Mouse (Mus musculus): ENCODE results near the gene Tor1aip1.

Gene Tor1aip1

DNA sequence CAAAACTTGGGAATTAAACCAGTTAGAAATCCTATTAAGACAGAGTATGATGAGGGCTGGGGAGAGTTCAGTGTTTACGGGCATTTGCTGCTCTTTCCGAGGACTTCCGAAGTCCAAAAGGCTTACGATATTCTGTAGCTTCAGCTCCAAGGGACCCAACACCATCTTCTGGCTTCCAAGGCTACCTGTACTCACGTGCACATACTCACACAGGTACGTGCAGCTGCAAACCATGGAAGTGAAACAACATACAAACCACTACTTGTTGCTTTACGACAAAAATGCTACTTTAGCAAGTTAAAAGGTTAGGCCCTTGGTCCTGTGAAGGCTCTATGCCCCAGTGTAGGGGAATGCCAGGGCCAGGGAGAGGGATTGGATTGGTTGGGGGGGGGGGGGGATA, 2.4 kb downstream of the Tor1aip1 start:
- no peak for DNase-seq (ENCODE audit: low read depth, low spot score)

DNA sequence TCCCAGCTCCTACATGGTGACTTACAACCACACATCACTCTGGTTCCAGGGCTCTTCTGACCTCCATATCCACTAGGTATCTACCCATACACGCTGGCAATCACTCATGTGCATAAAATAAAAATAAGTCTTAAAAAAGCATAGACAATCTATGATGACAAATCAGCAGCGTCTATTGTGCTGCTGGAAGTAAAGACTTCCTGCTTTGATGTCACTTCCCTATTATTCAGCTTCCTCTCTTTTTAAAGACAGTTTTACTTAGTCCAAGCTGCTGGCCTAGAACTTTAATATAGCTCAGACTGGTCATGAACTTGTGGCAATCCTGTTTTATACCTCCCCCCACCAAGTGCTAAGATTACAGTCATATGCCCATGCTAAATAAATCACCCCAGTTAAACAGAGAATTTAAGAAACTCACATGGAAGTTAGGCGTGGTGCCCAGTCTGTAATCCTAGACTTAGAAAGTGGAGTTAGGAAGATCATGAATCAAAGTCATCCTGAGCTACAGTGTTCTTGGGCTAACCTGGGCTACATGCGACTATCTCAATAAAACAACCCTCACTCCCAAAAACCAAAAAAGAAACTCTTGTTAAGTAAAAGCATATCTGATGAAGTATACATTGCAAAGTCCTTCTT, 7.8 kb downstream of the Tor1aip1 start:
- DNase-seq (ENCODE audit: low read depth, low spot score) = no peak

DNA sequence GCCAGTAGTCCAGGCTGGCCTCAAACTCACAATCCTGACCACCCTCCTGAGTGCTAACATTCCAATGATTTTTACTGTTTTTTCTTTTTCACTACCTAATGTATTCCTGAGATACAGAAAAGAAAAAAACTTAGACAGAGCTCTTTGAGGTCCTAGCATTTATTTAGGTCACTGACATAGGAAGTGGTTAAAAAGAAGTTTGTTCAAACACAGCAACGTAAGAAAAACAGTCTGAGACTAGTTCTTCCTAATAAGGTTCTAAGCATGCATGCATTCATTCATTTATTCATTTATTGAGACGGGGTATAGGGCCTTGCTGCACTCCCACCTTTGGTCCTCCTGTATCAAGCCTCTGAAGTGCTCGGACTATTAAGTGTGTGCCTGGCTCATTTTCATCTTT, 8.4 kb downstream of the Tor1aip1 start:
- no peak for DNase-seq (ENCODE audit: low read depth, low spot score)

DNA sequence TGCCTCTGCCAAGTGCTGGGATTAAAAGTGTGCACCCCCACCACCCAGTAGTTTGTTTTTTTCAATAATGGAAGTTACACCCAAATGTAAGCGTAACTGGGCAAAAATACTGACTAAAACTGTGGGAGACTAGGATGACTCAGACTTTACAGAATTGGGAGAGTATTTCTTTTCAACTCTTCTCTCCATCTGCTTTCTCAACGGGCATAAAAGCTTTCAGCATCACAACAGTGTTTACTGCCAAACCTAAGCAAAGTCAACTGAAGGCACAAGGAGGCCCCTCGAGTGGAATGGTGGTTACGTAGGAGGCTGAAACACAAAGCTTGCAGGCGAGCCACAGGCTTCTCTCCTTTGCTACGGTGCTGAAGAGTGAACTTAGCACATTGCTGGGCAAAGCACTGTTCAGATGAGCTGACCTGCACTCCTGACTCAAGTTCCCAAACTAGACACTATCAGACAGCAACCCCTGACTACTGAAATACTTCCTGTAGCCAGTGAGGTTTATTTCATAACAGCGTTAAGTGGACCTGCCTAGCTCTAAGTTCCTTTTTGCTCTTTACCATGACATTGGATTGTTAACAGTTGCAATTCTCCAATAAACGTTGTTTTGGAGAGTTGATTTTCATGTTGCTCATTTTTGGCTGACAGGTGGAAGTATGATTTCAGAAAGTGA, 11.3 kb downstream of the Tor1aip1 start:
- no peak for DNase-seq (ENCODE audit: low read depth, low spot score)

DNA sequence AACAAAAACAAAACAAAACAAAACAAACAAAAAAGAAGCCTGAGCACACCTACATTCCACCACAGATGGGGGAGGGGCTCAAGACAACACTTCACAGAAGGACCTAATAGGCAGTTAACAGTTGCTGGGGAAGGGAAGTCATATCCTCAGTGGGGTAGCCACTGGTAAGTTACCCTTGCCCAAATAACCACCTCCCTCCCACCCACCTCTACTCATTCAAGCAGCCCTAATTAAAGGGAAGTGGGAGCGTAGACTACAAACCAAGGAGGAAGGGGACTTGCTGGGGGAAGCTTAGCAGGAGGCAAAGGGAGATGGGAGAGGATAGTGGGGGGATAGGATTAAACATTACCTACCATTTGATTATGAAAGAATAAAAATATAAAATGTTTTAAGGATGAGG, 15.9 kb downstream of the Tor1aip1 start:
- no peak for DNase-seq (ENCODE audit: low read depth, low spot score)

DNA sequence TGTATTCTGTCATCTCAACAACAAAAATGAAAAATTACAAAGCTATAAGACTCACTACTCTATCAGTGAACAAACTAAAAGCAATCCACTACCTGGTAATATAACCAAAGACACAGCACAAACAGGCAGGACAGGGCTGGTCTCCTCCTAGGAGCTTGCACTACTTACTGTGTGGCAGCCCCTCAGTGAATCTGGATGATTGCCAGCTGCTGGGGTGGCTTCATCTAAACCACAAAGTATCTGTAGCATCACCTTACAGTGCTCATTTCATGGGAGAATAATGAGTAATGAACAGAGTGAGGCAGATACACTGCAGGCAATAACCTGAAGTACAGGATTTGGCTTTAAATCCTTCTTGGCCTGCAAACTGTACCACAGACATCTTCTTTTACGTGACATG, 16.5 kb downstream of the Tor1aip1 start:
- no peak for DNase-seq (ENCODE audit: low read depth, low spot score)

DNA sequence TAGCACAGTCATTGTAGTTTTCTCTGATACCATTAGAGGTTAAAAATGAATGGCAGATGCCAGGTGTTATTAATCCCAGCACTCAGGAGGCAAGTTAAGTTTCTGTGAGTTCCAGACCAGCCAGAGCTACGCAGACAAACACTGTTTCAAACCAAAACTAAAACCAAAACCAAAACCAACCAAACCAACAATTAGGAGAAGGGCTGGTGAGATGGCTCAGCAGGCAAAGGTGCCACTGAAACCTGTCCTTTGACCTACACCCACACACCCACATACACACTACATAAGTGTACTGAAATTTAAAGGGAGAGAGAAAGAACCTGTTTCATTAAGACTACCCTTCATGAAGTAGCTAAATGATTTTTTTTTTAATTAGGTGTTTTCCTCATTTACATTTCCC, 27.3 kb downstream of the Tor1aip1 start:
- no peak for DNase-seq (ENCODE audit: low read depth, low spot score)

DNA sequence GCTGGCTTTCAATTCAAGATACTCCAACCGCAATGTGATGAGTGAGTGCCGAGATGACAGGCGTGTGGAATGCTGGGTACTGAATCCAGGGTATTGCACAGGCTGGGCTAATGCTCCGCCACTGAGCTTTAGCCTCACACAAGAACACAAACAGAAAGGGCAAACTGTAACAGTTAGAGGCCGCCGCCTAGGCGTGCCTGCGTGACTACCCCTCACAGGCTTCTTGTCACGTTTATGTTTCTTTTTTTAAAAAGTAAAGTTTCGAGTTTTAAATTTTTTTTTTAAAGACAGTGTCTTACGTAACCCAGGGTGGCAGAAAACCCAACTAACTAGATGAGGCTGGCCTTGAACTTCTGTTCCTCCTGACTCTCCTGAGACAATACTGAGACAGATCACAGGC, 30.4 kb downstream of the Tor1aip1 start:
- DNase-seq (ENCODE audit: low read depth, low spot score) = no peak

DNA sequence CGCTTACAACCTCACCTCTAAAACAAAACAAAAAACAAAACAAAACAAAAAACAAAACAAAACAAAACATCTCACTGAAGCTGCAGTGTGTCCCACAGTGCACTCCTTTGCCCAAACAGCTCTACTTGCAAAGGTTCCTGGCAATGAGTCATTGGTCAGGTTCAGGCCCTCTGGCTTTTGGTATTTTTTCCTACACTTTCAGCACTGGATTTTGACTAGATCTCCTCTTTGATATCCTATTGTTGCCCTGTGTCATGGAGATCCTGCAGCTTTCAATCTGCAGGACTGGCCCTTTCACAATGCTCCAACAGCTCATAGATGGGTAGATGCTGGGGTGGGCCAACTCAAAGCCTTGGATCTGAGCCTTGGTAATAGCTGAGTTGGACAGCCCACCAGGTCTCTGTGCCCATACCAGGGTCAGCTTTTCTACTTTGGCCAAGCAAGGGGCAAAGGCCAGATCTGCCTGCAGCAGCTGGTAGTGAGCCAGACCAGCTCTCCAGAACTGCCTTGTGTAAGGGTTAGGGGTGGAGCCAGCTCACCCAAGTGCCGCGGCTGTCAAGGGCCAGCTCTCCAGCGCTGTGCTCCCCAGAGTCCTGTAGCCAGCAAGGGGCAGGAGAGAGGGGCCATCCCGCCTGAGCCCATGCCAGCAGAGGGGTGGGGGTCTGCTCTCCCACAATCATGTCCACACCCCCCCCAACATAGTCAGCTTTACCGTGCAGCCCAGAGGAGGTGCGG, 32.9 kb downstream of the Tor1aip1 start:
- DNase-seq (ENCODE audit: low read depth, low spot score) = no peak

DNA sequence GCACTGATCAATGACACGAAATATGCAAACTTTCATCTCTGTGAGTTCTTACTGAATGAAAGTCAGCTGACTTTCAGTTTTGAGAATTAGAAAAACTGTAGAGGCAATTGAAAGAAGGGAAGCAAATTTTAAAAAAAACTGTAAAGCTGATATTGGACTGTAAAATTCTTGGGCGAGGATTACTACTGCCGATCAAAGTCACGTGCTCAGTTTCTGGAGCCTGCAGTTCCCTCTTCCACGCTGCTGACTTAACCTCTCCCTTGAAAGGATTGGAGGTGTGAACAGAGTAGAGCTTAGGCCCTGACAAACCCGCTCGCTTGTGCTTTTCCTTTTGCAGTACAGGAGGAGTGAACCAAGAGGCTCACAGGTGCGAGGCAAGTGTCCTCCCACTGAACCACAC, 33.9 kb downstream of the Tor1aip1 start:
- DNase-seq (ENCODE audit: low read depth, low spot score) = no peak

DNA sequence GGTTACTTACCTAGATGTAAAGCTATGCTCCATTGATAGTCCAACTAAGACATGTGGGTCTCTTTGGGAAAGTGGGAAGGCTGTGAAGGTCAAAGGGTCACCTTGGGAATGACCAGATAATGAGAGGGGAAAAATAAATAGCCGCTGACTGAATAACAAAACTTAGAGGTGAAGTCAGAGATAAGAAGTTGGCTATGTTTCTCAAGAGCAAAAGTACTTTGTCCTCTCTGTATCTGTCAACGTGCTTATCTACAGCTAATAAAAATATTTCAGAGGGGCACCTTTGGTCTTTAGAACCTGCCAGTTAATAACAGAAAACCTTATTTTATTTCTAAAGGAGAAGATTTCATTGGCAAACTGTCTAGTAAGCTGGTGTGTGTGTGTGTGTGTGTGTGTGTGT, 40.7 kb downstream of the Tor1aip1 start:
- no peak for DNase-seq (ENCODE audit: low read depth, low spot score)

DNA sequence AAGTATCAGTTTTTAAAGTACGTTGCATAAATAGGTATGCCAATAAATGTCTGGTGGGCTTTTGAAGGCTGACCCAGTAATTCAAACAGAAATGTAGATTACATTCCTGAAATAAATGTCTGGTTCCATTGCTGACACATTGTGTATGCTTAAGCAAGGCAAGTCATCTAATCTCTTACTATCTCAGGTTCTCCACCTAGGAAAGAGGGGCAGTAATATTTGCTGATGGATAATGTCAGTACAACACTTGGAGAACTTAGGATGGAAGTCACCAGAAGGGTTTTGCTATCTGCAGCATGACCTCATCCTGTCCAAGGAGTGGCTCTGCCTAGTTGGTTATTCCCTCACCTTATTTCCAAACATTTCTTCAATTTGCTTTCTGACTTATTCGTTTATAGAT, 41.8 kb downstream of the Tor1aip1 start:
- DNase-seq (ENCODE audit: low read depth, low spot score) = no peak

DNA sequence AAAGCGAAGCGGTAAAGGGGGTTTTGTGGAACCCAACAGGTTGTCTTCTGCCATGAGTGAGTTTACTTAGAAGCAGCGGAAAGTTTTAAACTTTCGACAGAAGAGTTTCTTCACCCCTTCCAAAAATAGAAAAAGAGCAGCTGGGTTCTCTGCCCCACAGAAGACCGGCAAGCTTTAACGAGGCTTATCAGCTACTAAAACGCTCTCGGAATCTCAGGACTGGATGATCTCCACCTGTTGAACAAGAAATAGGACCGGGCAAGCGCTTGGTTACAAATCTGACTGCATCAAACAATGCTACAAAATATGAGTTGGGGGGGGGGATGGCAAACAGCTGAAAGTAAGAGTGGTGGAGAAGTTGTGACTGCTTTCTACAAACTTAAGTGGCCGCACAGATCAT, 45.9 kb downstream of the Tor1aip1 start:
- no peak for DNase-seq (ENCODE audit: low read depth, low spot score)

DNA sequence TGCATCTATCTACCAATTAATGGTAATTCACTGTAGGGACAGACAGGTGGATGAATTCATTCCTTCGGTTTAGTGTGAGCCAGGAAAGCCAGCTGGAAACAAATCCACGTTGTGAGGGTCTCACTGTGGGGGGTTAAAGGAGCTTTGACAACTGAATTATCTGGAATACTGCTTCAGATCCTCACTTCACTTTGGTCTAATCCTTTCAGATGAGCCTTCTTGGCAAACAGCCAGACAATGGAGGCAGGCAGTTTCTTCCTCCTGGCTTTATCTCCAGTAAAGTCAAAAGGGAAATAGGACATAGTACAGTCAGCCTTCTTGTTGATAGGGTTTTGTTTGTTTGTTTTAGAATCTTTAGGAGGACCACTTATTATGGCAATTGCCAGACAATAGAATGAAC, 46.9 kb downstream of the Tor1aip1 start:
- peak; percentile 58 for DNase-seq (ENCODE audit: low read depth, low spot score)

DNA sequence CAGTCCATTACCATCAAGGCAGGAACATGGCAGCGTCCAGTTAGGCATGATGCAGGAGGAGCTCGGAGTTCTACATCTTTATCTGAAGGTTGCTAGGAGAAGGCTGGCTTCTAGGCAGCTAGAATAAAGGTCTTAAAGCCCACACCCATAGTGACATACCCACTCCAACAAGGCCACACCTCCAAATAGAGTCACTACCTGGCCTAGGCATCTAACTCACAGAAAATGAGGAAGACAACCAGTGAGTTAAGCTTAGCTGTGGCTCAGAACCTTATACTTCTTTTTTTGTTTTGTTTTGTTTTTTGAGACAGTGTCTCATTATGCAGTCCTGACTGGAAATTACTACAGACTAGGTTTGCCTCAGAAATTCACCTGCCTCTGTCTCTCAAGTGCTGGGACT, 48.7 kb downstream of the Tor1aip1 start:
- DNase-seq (ENCODE audit: low read depth, low spot score) = no peak

DNA sequence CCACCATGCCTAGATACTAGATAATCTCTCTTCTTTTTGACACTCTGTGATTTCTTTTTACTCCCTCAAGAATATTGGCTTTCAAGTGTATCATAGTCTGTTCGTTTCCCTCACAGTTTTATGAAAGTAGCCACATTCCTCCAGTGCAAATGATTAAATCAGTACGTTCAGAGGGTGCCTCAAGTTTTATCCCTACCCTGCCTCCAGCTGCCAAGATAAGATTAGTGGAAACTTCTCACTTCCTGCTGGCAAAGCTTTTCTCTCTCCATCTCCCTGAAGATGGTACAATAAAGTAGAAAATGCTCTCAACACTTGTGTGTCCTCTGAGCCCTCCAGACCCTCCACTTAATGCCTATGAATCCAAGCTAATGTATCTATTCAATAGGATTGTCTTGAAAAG, 61.3 kb downstream of the Tor1aip1 start:
- no peak for DNase-seq (ENCODE audit: low read depth, low spot score)

DNA sequence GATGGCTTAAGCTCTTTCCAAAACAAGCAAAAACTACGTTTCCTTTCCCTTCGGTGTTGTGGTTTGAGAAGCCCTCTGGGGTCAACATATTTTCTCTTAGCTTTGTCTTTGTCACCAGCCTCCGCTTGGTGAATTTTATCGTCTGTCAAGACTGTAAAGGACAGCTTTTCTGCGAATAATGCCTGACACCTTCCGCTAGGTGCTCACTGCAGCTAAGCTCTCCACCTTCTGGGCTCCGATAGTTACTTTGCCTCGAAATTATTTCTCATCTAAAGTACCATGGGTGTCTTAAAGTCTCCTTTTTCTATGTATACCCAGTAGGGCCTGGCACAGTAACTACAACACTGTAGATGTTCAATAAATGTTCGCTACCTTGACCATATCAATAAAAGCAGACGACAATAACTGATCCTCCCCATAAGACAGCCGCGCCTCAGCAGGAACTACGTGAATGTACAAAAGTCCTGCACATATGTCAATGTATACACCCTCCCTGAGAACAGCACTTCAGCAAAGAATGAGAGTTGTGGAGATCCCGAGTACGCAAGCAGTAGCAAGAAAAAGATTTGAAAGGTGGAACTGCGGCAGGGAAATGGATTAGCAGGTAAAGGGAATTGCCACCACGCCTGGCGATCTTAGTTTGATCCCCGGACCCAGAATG, 62.4 kb downstream of the Tor1aip1 start:
- no peak for DNase-seq (ENCODE audit: low read depth, low spot score)

DNA sequence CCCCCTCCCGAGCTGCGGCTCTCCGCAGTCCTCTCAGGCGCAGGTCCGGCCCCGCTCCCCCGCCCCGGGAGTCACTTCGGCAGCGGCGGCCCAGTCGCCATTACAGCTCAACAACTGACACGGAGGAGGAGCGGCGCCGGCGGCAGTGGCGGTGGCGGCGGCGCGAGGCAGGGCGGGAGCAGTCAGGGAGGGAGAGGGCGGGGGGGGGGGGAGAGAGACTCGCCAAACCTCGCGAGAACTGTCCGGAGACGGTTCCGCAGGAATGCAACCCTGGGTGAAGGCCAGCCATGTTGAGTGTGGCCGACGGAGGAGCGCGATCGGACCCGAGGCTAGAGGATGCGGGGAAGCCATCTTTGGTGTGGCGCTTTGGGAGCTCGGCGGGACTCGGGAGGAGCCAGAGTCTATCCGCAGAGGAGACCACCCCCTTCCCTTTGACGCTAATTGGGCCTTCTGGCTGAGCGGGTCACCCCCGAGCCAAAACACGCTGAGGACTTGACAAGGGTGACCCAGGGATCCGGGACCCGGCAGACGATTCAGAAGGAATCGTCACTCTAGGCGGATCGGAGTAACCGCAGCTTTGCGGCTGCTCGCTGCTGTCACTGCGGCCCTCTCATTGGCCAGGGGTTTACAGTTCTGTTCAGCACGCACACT, 63.1 kb downstream of the Tor1aip1 start, which contains the start of gene Cep350:
TSS of gene Cep350 (minus strand) at position 188 of the 651 bp plus-strand sequence.
- DNase-seq (ENCODE audit: low read depth, low spot score) = peak; percentile 96

DNA sequence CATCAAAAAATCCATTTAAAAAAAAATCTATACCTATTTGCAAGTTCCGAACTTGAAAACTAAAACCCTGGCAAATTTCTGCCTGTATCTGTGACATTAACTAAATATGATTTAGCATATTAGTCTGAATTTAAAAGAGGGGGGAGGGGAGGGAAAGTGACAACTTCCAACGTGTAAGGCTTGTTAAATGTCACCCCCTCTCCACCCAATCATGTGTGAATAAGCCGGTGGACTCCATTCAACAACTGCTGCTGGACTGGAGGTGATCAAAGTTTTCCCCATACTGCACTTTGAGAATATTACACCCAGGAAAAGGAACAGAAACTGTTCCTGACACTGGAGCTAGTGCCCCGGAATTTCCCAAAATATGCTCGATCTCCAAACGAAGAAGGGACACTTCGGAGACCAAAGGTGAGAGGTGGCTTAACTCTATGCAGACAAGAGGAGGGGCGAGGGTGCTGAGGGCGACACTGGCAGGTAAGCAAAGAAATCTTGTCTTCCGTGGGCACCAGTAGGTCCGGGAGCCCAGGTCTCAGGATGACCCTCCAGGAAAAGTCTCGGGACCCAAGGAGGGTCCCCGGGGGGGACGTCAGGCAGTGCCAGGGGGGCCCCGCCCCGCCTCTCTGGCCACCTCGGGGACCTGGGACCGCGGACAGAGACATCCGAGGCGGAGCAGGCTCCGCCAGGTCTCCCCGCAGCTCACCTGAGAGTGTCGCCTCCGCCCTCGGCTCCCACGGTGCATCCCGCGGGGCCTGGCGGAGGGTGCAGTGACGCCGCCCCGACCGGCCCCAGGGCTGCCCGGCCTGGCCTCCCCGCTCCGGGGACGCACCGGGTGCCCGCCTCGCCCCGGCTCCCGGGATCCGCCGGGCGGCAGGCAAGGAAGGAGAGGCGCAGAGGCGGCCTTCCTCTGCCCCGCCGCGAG, 63.9 kb downstream of the Tor1aip1 start:
- no peak for DNase-seq (ENCODE audit: low read depth, low spot score)

All from retina, postnatal 7 days (tissue).